Mouse (Mus musculus): Measurements from ENCODE around the gene Acsbg1. TPM values are rescaled to one million over a fixed set of nuclear protein-coding genes. Genes with fewer than 3 reads are reported as not detected.
A peak's percentile ranks its signal among the peaks of the same experiment; 100 is the strongest.

Acsbg1 gene
- polyA plus RNA-seq, 1 experiment, result 1.3 TPM

DNA sequence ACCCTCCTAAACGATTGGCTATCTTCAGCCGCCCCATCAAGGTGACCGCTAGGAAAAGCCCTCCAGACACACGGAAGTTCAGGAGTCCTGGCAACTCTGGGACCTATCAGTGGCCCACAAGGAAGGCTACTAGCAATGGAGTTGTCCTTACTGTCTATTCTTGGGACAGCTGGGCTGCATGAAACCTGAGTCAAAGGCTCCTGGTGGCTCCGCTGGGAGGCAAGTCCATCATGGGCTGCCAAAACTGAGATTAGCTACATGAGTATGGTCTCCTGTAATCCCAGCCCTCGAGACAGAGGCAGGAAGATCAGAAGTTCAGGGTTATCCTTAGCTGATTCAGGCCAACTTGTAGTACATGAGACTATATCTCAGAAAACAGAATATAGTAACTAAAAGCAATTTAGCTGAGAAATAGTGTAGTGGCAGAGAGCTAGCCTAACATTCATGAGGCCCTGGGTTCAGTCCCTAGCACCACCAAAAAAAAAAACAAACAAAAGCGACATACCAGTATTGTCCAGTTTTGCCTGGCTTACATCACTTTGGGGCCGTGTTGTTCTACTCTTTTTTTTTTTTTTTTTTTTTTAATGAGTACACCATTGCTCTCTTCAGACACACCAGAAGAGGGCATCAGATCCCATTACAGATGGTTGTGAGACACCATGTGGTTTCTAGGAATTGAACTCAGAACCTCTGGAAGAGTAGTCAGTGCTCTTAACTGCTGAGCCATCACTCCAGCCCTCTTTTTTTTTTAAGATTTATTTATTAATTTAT lies 100.7 kb downstream of the Acsbg1 start:
- no peak overlapping the region for H3K4me3 ChIP-seq (ENCODE audit: insufficient read depth, low read depth, low read length)
- peak overlapping the region; percentile 78 for H3K27ac ChIP-seq (replicated peaks; ENCODE audit: low read depth, low read length)
- no peaks in the 10 kb centered on the region; the same call in none of the 2 replicates for H3K4me1 ChIP-seq (ENCODE audit: control insufficient read depth, insufficient read depth, insufficient read length, low read length)

DNA sequence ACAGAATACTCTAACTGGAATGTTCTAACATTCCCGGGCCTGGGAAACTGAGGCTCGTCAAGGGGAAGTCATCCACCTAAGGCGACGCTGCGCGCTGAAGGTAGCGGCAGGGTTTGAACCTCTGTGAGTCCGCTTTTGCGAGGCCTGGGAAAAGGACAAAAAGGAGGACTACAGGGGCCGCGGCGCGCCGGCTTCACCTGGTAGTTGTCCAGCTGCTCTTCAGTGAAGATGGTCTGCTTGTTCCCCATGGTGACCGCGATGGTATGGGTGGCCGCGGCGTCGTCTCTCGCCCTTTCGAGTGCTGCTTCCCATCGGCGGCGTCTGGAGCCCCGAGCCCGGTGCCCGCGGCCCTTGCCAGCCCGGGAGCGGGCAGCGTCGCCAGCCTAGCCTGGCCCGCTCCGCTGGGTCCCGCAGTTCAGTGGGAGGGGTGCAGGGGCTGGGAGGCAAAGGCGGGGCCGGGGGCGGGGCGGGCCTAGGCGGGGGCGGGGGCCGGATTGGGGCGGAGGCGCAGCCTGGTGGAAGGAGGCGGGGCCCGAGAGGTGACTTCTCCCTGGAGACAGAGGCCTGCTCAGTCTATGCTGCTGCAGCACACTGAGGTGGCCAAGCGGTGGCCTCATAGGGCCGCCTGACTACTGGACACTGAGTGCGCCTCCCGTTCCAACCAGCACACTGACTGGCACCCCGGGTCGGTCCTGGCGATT lies 101.7 kb downstream of the Acsbg1 start, which contains the start of gene Cib2:
Gene Cib2 (minus strand): TSS at position 448 of the 701 bp plus-strand sequence.
- Histone ChIP-seq H3K27ac (replicated peaks; ENCODE audit: low read depth, low read length) (peak within 1 kb of the TSS; percentile 87), H3K4me3 (ENCODE audit: insufficient read depth, low read depth, low read length) (peak within 1 kb of the TSS; percentile 62), H3K4me1 (ENCODE audit: control insufficient read depth, insufficient read depth, insufficient read length, low read length) (no peaks in the 10 kb centered on the region; the same call in none of the 2 replicates)

DNA sequence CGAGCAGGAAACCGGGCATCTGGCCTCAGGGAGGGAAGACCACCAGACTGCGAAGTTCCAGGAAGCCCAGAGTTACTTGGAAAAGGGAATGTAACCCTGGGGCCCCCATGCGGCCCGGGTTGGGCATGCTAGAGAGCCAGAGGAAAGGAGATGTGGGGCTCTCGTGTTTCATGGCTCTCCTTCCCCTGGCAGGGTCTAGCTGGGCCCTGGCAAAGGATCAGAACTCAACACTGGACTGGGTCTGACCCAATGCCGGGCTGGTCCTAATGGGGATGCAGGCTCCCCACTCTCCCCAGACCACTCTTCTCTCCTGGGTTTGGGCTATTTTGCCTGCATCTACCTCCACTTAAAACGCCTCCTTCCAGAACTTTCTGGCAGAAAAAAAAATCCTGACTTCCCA lies 102.9 kb downstream of the Acsbg1 start:
- H3K4me1 ChIP-seq (ENCODE audit: control insufficient read depth, insufficient read depth, insufficient read length, low read length), result no peaks in the 10 kb centered on the region; the same call in none of the 2 replicates
- H3K27ac ChIP-seq (replicated peaks; ENCODE audit: low read depth, low read length), result peak overlapping the region; percentile 87
- peak overlapping the region; percentile 62 for H3K4me3 ChIP-seq (ENCODE audit: insufficient read depth, low read depth, low read length)

DNA sequence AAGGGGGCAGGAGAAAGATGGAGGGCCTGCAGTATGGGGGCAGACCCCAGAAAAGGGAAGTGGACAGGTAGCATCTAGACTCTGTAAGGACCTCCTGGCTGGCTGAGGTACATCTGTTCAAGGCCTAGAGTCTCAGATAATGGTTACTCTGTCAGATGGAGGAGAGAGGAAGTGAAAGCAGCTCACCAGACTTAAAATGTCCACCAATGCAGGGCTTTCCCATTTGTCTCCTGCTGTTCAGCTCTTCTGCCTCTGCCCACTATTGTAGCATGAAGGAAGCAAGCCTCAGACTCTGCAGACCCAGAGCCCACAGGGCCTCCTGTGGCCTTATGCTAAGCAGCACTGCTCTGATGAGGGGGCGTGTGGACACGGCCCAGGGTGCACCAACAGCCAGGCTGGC lies 106.6 kb downstream of the Acsbg1 start:
- H3K27ac ChIP-seq (replicated peaks; ENCODE audit: low read depth, low read length), result no peak overlapping the region
- H3K4me3 ChIP-seq (ENCODE audit: insufficient read depth, low read depth, low read length), result no peak overlapping the region
- H3K4me1 ChIP-seq (ENCODE audit: control insufficient read depth, insufficient read depth, insufficient read length, low read length), result peaks cover 2% of the 10 kb centered on the region

Other genes with a start within 250 kb of the Acsbg1 start
- 2.8 and 3.3 TPM in 2 replicates for gene Dmxl2, start 160.2 kb downstream of the Acsbg1 start, polyA plus RNA-seq (2012; ENCODE audit: insufficient read depth, insufficient read length, missing spikeins)
- not detected in 2 replicates for gene Sh2d7, start 122.9 kb downstream of the Acsbg1 start, polyA plus RNA-seq (2012; ENCODE audit: insufficient read depth, insufficient read length, missing spikeins)
- gene Cib2, start 101.7 kb downstream of the Acsbg1 start, polyA plus RNA-seq (2012; ENCODE audit: insufficient read depth, insufficient read length, missing spikeins), result 458 and 493 TPM in 2 replicates
- 1,665 and 1,891 TPM in 2 replicates for gene Idh3a, start 75.5 kb downstream of the Acsbg1 start, polyA plus RNA-seq (2012; ENCODE audit: insufficient read depth, insufficient read length, missing spikeins)
- gene Dnaja4, start 37.0 kb upstream of the Acsbg1 start, polyA plus RNA-seq (2012; ENCODE audit: insufficient read depth, insufficient read length, missing spikeins), result 11.9 and 22.4 TPM in 2 replicates
- gene Wdr61, start 72.6 kb upstream of the Acsbg1 start, polyA plus RNA-seq (2012; ENCODE audit: insufficient read depth, insufficient read length, missing spikeins), result 56.9 and 70.4 TPM in 2 replicates
- gene Crabp1, start 102.9 kb upstream of the Acsbg1 start, polyA plus RNA-seq (2012; ENCODE audit: insufficient read depth, insufficient read length, missing spikeins), result not detected in 2 replicates
- 15.7 and 18.2 TPM in 2 replicates for gene Ireb2, start 201.9 kb upstream of the Acsbg1 start, polyA plus RNA-seq (2012; ENCODE audit: insufficient read depth, insufficient read length, missing spikeins)